Mouse (Mus musculus) heart, embryonic 16.5 days (tissue): ENCODE data around the gene Gm10382. TPM values are rescaled to one million over a fixed set of nuclear protein-coding genes. Genes with fewer than 3 reads are reported as not detected.

ENCODE experiments used
- ATAC-seq: fragments of 200-750 bp; cut with Nextera tagmentation; replicated peaks from 2 replicates; pipeline ENCODE4 v1.8.0; 2017; ENCODE audit warnings: moderate number of reproducible peaks; ENCODE audit not compliant: insufficient read depth, low FRiP score; ENCODE audit errors: extremely low read depth
- H3K27ac ChIP-seq: fragments of 300-500 bp; sonication (generic); 2 replicates; pipeline ENCODE4 v1.5.1; 2014; ENCODE audit warnings: mild to moderate bottlenecking, low read length, control low read depth, moderate library complexity
- H3K27me3 ChIP-seq: fragments of 300-500 bp; sonication (generic); 2 replicates; pipeline ENCODE4 v1.6.1; 2014; ENCODE audit warnings: low read length, mixed read lengths; ENCODE audit not compliant: control insufficient read depth, insufficient read depth
- H3K36me3 ChIP-seq: fragments of 300-500 bp; sonication (generic); 2 replicates; pipeline ENCODE4 v1.6.1; 2014; ENCODE audit not compliant: control insufficient read depth, insufficient read depth
- H3K4me1 ChIP-seq: fragments of 300-500 bp; sonication (generic); 2 replicates; pipeline ENCODE4 v1.6.1; 2014; ENCODE audit warnings: low read length, mixed read lengths; ENCODE audit not compliant: control insufficient read depth, insufficient read depth
- H3K4me2 ChIP-seq: fragments of 300-500 bp; sonication (generic); 2 replicates; pipeline ENCODE4 v1.6.1; 2014; ENCODE audit warnings: low read depth, mild to moderate bottlenecking, control low read depth, low read length
- H3K4me3 ChIP-seq: fragments of 300-500 bp; sonication (generic); 2 replicates; pipeline ENCODE4 v1.5.1; 2014; ENCODE audit warnings: mild to moderate bottlenecking, control low read depth, low read length
- H3K9ac ChIP-seq: fragments of 300-500 bp; sonication (generic); 2 replicates; pipeline ENCODE4 v1.6.1; 2014; ENCODE audit warnings: low read length, control low read depth
- H3K9me3 ChIP-seq: fragments of 300-500 bp; sonication (generic); replicated peaks from 2 replicates; pipeline ENCODE4 v1.6.1; 2016; ENCODE audit warnings: low read length; ENCODE audit not compliant: control insufficient read depth
- WGBS: fragments of 180-500 bp; shearing (Covaris S2); extraction: QIAGEN DNeasy Blood & Tissue Kit; methylation state at CpG from one replicate; pipeline ENCODE4 v1.1.7; 2014; 5-methylcytosine and 5-hydroxymethylcytosine counted together
- polyA plus RNA-seq: library from polyadenylated mRNA; unstranded; fragments of >200 nt; fragmentation: Nextera tagmentation; extraction: Ambion mirVana; gene quantifications from 2 replicates; pipeline ENCODE4 v1.2.1, GENCODE M21; 2015

The Gm10382 gene
- polyA plus RNA-seq, 1 experiment from 2014 or later: 0.30 TPM

DNA sequence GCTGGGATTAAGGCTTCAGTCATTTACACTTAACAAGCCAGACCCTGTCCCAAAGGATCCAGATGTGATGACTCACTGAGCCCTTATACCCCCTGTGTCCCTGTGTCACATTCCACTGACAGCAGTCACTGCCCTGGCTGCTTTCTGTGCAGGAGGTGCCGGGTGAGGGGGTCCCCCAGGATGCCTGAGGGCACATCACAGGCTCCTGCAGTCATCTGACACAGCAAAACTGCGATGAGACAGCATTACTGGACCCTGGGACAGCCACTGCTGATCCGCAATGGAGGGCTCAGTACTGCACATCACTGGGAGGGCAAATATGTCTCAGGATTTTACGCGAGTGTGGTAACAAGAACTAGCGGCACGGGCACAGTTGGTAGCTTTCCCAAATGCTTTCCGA lies 38.1 kb upstream of the Gm10382 start:
- 74% methylated on average over 8 of the region's 8 CpGs for WGBS
- no peak overlapping the region for H3K9ac ChIP-seq
- no peak overlapping the region for H3K4me3 ChIP-seq
- H3K27me3 ChIP-seq: no peaks in the 10 kb centered on the region
- peaks cover 3% of the 10 kb centered on the region; the same call in 1 of the 2 replicates for H3K9me3 ChIP-seq
- no peak for ATAC-seq
- H3K36me3 ChIP-seq: no peaks in the 10 kb centered on the region
- peaks cover 6% of the 10 kb centered on the region; the same call in 1 of the 2 replicates for H3K4me1 ChIP-seq
- H3K27ac ChIP-seq: no peak overlapping the region
- no peak overlapping the region for H3K4me2 ChIP-seq

DNA sequence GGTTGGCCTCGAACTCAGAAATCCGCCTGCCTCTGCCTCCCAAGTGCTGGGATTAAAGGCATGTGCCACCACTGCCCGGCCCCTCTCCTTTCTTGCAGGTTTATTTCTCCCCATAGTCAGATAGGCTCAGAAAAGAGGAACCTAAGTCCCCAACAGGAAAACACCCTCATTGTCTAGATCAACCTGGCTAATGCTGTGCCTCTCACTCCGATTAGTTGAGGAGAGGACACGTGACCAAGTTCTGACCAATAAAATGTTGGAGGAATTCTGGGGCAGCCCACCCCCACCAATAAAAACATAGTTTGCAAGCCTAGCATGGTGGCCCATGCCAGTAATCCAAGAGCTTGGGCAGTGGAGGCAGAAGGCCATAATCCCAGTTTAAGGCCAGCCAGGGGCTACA lies 37.2 kb upstream of the Gm10382 start:
- no peak overlapping the region for H3K27ac ChIP-seq
- ATAC-seq: no peak
- H3K4me1 ChIP-seq: peaks cover 6% of the 10 kb centered on the region; the same call in 1 of the 2 replicates
- H3K9ac ChIP-seq: no peak overlapping the region
- 87% methylated on average over 5 of the region's 5 CpGs for WGBS
- H3K27me3 ChIP-seq: no peaks in the 10 kb centered on the region
- H3K4me3 ChIP-seq: no peak overlapping the region
- no peaks in the 10 kb centered on the region for H3K36me3 ChIP-seq
- H3K4me2 ChIP-seq: no peak overlapping the region
- peaks cover 3% of the 10 kb centered on the region; the same call in 1 of the 2 replicates for H3K9me3 ChIP-seq

DNA sequence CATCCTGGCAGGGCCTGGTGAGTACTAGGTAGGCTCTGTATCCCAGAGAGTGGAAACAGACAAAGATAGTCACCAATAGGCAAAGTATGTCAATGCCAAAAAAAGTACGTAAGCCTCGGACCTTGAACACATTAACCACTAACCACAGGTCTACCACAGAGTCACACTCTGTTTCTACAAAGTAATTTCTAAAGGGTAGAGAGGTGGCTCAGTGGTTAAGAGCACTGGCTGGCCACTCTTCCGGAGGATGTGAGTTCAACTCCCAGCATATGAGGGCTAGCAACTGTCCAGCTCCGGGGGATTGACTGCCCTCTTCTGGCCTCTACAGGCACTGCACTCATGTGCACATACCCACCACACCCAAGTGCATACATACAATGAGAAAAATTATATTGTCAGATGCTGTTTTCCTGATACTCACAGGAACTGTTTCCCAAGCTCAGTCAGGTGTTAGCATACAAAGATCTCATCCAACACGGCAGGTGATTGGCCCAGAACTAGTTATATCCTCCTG lies 36.3 kb upstream of the Gm10382 start:
- H3K36me3 ChIP-seq: no peaks in the 10 kb centered on the region
- H3K9ac ChIP-seq: no peak overlapping the region
- no peak overlapping the region for H3K4me2 ChIP-seq
- no peaks in the 10 kb centered on the region for H3K27me3 ChIP-seq
- H3K9me3 ChIP-seq: peaks cover 3% of the 10 kb centered on the region; the same call in 1 of the 2 replicates
- H3K4me1 ChIP-seq: peaks cover 6% of the 10 kb centered on the region; the same call in 1 of the 2 replicates
- ATAC-seq: no peak
- 85% methylated on average over 5 of the region's 5 CpGs for WGBS
- no peak overlapping the region for H3K4me3 ChIP-seq
- no peak overlapping the region for H3K27ac ChIP-seq

DNA sequence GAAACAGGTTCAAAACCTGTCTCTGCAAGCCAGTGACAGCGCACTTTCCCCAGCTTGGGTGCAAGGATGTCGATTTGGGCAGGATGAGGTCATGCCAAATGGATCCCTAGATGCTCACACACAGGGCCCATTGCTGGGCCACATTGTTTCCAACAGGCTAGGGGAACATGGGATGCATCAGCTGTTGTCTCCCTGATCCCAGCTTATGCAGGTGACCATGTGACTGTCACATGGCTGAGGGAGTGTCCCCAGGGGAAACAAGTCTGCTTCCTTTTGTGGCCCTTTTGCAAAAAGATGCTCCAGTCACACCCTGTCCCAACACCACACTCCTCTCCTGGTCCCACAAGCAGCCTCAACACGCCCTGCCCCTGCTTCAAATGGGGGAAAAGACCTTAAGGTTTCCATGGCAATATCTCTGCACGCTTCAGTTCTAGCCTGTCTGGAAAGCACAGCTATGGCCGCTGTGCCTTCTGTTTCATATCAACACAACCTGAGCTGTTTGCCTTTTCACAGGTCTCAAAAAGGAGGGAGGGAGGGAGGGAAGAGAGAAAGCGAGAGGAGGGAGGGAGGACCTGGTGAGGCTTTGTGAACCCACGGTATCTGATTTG lies 34.1 kb upstream of the Gm10382 start:
- H3K36me3 ChIP-seq: no peaks in the 10 kb centered on the region
- H3K4me1 ChIP-seq: peaks cover 8% of the 10 kb centered on the region; the same call in 1 of the 2 replicates
- no peaks in the 10 kb centered on the region for H3K27me3 ChIP-seq
- peaks cover 3% of the 10 kb centered on the region; the same call in 1 of the 2 replicates for H3K9me3 ChIP-seq
- no peak for ATAC-seq
- 57% methylated on average over 7 of the region's 7 CpGs for WGBS
- H3K4me2 ChIP-seq: no peak overlapping the region
- no peak overlapping the region for H3K9ac ChIP-seq
- no peak overlapping the region for H3K4me3 ChIP-seq
- H3K27ac ChIP-seq: no peak overlapping the region

DNA sequence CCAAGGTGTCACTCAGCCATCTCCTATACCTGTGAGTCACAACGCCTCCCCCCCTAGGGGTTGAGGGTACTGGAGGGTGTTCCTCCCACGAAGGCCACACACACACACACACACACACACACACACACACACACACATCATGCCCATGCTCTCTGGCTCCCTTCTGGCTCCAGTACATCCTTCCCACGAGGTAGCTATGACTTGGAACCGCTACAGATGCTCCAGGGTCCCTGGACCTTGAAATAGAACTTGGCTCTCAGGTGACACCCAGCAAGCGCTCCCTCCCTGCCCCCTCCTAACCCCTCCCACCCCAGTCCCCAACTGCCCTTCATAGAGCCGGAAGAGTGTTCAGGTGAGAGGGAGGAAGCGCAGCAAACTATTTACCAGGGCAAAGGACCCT lies 33.5 kb upstream of the Gm10382 start:
- WGBS: 34% methylated on average over 7 of the region's 7 CpGs
- no peak overlapping the region for H3K27ac ChIP-seq
- no peaks in the 10 kb centered on the region for H3K27me3 ChIP-seq
- peaks cover 3% of the 10 kb centered on the region; the same call in 1 of the 2 replicates for H3K9me3 ChIP-seq
- no peak for ATAC-seq
- H3K4me1 ChIP-seq: peaks cover 8% of the 10 kb centered on the region; the same call in 1 of the 2 replicates
- H3K36me3 ChIP-seq: no peaks in the 10 kb centered on the region
- H3K4me2 ChIP-seq: no peak overlapping the region
- no peak overlapping the region for H3K9ac ChIP-seq
- no peak overlapping the region for H3K4me3 ChIP-seq

GRCm38 (mm10) chr5:125357543-125358269 lies 31.4 kb upstream of the Gm10382 start:
- Histone ChIP-seq H3K9me3 (peaks cover 3% of the 10 kb centered on the region; the same call in 1 of the 2 replicates), H3K36me3 (no peaks in the 10 kb centered on the region), H3K4me1 (peaks cover 8% of the 10 kb centered on the region; the same call in 1 of the 2 replicates), H3K27ac (peak overlapping the region; percentile 46), H3K27me3 (no peaks in the 10 kb centered on the region), H3K9ac (no peak overlapping the region), H3K4me2 (peak overlapping the region; percentile 45), H3K4me3 (no peak overlapping the region)
- no peak for ATAC-seq
- WGBS: 68% methylated on average over 12 of the region's 12 CpGs

- Histone ChIP-seq H3K27ac (peak overlapping the region; percentile 46), H3K4me1 (peaks cover 8% of the 10 kb centered on the region; the same call in 1 of the 2 replicates), H3K4me2 (peak overlapping the region; percentile 45), H3K27me3 (no peaks in the 10 kb centered on the region), H3K9me3 (no peaks in the 10 kb centered on the region), H3K4me3 (no peak overlapping the region), H3K36me3 (no peaks in the 10 kb centered on the region), H3K9ac (no peak overlapping the region)
- no peak; the same call in 1 of the 2 replicates for ATAC-seq
- 54% methylated on average over 5 of the region's 5 CpGs for whole genome bisulfite sequencing
Observed at GRCm38 (mm10) chr5:125358270-125358608, 30.9 kb upstream of the Gm10382 start.

DNA sequence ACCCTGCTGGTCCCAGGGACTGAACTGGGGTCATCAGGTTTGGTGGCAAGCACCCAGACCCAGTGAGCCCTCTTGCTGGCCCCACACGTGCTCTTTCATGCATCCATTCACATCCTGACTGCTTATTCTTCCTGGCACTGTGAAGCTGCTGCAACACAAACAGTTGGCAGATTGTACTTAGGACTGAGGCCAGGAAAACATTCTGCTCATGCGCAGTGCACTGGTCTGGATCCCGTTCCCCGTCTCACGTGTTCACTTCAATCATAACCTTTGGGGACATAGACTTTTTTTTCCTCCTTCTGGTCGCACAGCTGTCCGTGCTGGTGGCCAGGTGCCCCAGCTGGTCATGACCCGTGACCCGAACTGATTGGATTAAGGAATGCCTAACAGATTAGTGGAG lies 28.6 kb upstream of the Gm10382 start:
- Histone ChIP-seq H3K9me3 (no peaks in the 10 kb centered on the region), H3K27ac (no peak overlapping the region), H3K9ac (no peak overlapping the region), H3K4me1 (peaks cover 9% of the 10 kb centered on the region; the same call in 1 of the 2 replicates), H3K4me3 (no peak overlapping the region), H3K36me3 (no peaks in the 10 kb centered on the region), H3K27me3 (no peaks in the 10 kb centered on the region), H3K4me2 (no peak overlapping the region)
- WGBS: 70% methylated on average over 9 of the region's 9 CpGs
- no peak for ATAC-seq

DNA sequence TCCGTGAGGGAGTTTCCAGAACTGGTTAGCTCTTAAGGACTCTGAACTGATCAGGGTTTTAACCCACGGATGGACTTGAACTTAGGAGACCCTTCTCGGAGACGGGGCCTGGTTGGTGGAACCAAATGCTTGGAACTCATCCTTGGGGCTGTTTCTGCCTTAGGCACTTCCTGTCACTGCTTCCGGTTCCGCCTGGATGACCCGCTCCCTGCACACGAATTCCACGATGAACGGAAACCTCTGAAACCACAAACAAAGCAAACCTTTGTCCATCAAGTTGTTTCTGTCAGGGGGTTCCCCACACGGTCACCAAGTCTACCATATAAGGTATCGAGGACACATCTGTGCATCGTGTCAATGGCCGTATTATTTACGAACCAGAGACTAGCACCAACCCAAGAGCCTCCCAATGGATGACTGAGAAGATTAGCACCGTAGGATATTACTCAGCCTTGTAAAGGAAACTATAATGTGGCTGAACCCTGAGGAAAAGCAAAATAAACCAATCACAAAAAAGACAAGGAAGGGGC lies 28.1 kb upstream of the Gm10382 start:
- no peak for ATAC-seq
- 76% methylated on average over 16 of the region's 16 CpGs for WGBS
- H3K4me2 ChIP-seq: no peak overlapping the region
- H3K4me3 ChIP-seq: no peak overlapping the region
- H3K9me3 ChIP-seq: no peaks in the 10 kb centered on the region
- no peaks in the 10 kb centered on the region for H3K36me3 ChIP-seq
- H3K27ac ChIP-seq: no peak overlapping the region
- H3K4me1 ChIP-seq: peaks cover 5% of the 10 kb centered on the region; the same call in 1 of the 2 replicates
- H3K27me3 ChIP-seq: no peaks in the 10 kb centered on the region
- no peak overlapping the region for H3K9ac ChIP-seq
